Mouse (Mus musculus): Measurements from ENCODE around the gene Gsg1l2.

The Gsg1l2 gene

DNA sequence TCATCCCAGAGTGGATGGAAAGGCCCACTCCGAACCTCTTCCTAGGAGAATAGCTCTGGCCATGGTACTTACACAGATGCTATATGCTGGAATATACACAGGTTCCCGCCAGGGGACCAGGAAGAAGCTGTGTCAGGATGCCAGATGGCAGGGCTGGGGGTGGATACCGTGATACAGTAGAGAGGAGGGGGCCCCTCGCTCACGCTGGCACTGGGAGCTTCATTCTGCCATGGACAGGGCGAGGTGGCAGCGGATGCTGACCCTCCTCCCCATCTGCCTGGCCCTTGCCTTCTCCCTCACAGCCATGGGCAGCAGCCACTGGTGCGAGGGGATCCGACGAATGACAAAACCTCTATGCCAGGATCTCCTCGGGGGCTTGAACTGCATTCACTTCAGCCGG, at the start of gene Gsg1l2:
TSS of gene Gsg1l2 (plus strand) at position 230 of the 400 bp plus-strand sequence.
- no peak for DNase-seq (ENCODE audit: low spot score)

- no peak for DNase-seq (ENCODE audit: low spot score)
Observed at GRCm38 (mm10) chr11:67727095-67727494, 47.3 kb upstream of the Gsg1l2 start.

DNA sequence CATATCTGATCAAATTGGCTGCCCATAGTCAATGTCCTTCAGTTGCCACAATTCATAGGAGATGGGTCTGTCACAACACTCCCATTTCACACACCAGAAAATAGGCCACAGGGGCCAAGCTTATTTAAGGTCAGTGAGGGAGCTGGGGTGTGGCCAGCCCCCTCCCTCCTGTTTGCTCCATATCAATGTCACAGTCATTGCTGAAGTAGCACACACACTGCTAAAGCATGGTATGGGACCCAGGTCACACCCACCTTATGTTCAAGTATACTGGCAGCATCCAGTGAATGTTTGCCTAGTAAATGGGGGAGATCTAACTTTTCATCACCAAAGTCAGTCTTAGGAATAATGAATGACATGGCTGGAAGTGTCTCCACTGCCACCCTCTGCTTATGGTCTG, 45.7 kb upstream of the Gsg1l2 start:
- DNase-seq (ENCODE audit: low spot score) = no peak

GRCm38 (mm10) chr11:67731056-67731455, 43.4 kb upstream of the Gsg1l2 start:
- no peak for DNase-seq (ENCODE audit: low spot score)

- DNase-seq (ENCODE audit: low spot score) = no peak
Observed at GRCm38 (mm10) chr11:67733726-67734125, 40.7 kb upstream of the Gsg1l2 start.

- no peak for DNase-seq (ENCODE audit: low spot score)
Observed at GRCm38 (mm10) chr11:67734597-67734996, 39.8 kb upstream of the Gsg1l2 start.

DNA sequence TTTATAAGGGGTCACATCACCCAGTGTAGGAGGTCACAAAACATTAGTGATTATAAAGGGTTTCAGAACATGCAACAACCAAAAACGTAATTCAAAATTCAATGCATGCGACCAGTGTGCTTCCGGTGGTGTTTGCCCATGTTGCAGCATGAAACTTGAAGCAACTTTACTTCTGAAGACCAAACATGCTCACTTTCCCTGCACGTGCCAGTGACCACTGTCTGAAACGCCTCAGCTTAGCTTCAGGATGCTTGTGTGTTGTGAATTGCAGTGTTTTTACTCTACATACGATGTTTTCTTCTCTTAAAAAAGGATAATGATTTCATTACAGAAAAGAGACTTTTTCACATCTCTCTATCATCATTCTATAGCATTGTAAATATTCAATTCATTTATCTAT, 36.1 kb upstream of the Gsg1l2 start:
- no peak for DNase-seq (ENCODE audit: low spot score)

DNA sequence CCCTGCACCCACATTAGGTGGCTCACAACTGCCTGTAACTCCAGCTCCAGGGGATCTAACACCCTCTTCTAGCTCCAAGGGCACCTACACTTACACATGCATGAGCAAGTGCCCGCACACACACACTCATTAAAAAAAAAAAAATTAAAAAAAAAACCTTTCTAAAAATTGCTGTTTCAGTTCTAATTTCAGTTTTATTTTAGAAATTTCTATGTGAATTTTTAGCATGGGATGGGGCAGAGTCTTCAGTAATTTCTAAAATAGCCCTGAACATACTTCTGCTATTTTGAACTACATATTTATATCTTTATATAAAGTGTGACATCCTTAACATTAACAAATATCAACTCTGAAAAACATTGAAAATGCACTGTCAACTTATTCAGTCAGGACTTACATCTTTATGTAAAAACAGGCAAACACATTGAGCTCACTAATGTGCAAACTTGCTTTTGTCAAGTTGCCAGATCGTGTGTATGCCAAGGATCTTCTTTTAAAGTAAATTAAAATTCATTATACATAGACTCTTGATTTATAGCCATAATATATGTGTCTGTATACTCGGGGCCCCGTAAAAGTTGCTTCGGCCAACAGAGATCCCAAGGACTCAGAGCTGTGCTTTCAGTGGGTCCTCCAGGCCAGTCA, 35.4 kb upstream of the Gsg1l2 start:
- no peak for DNase-seq (ENCODE audit: low spot score)

DNA sequence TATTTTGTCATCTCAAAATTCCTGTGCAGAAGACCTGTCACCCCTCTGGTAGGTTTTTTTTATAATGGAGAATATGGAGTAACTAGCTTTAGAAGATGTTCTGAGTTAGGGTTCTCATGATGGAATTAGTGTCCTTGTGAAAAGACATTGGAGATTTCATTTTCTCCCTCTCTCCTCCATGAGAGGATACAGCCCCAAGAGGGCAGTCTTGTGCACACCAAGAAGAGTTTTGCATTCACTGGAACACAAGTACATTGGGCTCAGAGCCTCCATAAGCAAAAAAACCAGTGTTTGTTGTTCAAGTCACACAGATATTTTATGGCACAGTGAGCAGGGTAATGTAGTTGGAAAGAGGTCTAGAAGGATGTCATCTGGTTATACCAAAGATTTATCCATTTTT, 32.8 kb upstream of the Gsg1l2 start:
- DNase-seq (ENCODE audit: low spot score) = no peak

DNA sequence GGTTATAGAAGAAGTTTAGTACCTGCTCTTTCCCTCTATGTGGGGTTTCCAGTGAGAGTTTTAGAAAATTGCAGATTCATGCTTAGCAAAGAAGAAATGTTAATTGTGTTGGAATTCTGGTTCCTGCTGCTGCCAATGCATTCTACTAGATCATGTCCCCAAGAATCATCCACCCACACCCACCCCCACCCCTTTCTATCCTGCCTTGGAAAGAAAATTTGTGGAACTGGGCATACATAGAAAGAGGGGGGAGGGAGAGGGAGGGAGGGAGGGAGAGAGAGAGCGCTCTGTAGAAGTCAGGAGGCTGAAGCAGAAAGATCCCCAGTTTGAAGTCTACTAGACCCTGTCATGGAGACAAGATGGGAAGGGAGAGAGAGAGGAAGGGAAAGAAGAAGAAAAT, 18.1 kb upstream of the Gsg1l2 start:
- DNase-seq (ENCODE audit: low spot score) = no peak

- no peak for DNase-seq (ENCODE audit: low spot score)
Observed at GRCm38 (mm10) chr11:67757373-67758167, 16.8 kb upstream of the Gsg1l2 start.

- DNase-seq (ENCODE audit: low spot score) = no peak
Observed at GRCm38 (mm10) chr11:67771053-67771452, 3.4 kb upstream of the Gsg1l2 start, which contains the start of gene Glp2r. Gene Glp2r, minus strand, starts transcription at chr11:67771153.

GRCm38 (mm10) chr11:67771691-67772090, 2.7 kb upstream of the Gsg1l2 start:
- no peak for DNase-seq (ENCODE audit: low spot score)

GRCm38 (mm10) chr11:67772577-67772976, 1.8 kb upstream of the Gsg1l2 start:
- peak; percentile 72 for DNase-seq (ENCODE audit: low spot score)

DNA sequence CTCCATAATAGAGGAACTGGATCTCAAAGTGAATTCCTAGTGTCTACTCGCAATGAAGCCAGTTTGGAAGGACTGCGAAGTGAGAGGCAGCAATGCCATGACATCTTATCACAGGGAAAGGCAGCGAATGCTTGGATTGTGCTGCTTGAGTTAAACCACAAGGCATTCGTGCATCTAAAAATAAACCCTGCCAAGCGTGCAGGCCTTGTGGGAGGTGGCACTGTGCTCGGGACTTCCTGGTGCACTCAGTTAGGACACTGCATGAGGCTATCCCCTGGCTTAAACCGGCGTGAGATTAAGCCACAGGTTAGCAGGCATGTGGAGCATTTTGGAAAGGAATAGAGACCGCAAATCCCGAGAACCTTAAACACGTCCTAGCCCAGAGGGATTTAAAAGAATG, 15.8 kb downstream of the Gsg1l2 start:
- no peak for DNase-seq (ENCODE audit: low spot score)

DNA sequence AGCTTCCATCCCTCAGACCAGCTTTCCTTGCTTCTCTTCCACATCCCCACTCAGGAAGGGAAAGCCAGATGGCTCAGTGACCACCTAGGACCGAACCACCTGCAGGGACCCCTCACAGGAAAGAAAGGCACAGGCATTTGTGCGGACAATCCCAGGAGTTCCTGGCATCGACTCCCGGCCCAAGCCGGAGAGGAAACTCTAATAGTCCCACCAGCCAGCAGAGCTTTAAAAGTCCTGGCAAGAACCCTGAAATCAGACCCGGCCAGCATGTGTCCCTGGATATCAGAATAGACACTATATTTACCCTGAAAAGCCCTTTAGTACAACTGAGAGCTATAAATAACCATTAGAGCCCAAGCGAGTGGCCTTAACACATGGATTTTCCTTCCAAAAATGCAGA, 23.5 kb downstream of the Gsg1l2 start, which contains the start of gene Dhrs7c:
TSS of gene Dhrs7c (plus strand) at position 257 of the 400 bp plus-strand sequence.
- DNase-seq (ENCODE audit: low spot score) = no peak

GRCm38 (mm10) chr11:67800130-67800723, 25.8 kb downstream of the Gsg1l2 start:
- DNase-seq (ENCODE audit: low spot score) = no peak

DNA sequence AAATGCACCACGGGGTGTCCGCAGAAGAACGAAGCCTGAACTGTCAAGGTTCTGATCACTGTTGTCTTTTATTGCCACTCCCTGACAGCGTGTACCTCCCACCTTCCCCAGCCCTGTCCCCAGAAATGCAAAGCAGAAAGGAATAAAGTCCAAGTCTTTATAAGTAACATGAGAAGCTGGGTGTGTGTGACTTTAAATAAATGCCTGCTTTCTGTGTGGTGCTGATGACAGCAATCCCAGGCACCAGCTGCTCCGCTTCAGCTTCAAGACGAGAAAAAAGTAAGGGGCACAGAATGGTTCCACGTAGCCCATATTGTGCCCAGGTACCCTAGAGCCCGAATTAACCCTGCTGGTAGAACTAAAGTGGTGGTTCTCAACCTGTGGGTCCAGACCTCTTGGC, 26.8 kb downstream of the Gsg1l2 start:
- no peak for DNase-seq (ENCODE audit: low spot score)

GRCm38 (mm10) chr11:67805538-67805937, 31.1 kb downstream of the Gsg1l2 start:
- no peak for DNase-seq (ENCODE audit: low spot score)

GRCm38 (mm10) chr11:67806832-67807597, 32.6 kb downstream of the Gsg1l2 start:
- no peak for DNase-seq (ENCODE audit: low spot score)

- DNase-seq (ENCODE audit: low spot score) = no peak
Observed at GRCm38 (mm10) chr11:67808051-67808450, 33.6 kb downstream of the Gsg1l2 start.

DNA sequence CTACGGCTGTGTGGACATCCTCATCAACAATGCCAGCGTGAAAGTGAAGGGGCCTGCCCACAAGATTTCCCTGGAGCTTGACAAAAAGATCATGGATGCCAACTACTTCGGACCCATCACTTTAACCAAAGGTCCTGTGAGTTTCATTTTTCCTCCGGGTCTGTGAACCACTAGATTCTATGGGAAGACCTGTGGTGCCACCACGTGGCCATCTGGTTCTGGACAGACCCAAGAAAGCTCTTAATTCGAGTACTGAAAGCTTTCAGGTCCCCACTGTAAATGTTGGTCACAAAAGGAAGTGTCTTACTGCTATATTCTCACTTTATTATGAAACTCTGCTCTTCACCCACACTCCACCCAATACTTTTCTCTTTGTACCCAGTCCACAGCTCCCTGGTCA, 37.1 kb downstream of the Gsg1l2 start:
- no peak for DNase-seq (ENCODE audit: low spot score)
